Mouse (Mus musculus) embryonic fibroblast, embryonic 13.5 days (primary cell): Measurements from ENCODE around the gene Alyref.

Experiments used
- CTCF ChIP-seq: IDR thresholded peaks from 2 replicates; pipeline ENCODE4 v1.5.1; 2011; ENCODE audit warnings: mild to moderate bottlenecking, control low read depth, low read length, moderate library complexity, borderline replicate concordance; ENCODE audit not compliant: insufficient read depth
- POLR2A ChIP-seq: IDR thresholded peaks from 2 replicates; pipeline ENCODE4 v1.6.1; 2011; ENCODE audit warnings: low read depth, mild to moderate bottlenecking, control low read depth, low read length, moderate library complexity

DNA sequence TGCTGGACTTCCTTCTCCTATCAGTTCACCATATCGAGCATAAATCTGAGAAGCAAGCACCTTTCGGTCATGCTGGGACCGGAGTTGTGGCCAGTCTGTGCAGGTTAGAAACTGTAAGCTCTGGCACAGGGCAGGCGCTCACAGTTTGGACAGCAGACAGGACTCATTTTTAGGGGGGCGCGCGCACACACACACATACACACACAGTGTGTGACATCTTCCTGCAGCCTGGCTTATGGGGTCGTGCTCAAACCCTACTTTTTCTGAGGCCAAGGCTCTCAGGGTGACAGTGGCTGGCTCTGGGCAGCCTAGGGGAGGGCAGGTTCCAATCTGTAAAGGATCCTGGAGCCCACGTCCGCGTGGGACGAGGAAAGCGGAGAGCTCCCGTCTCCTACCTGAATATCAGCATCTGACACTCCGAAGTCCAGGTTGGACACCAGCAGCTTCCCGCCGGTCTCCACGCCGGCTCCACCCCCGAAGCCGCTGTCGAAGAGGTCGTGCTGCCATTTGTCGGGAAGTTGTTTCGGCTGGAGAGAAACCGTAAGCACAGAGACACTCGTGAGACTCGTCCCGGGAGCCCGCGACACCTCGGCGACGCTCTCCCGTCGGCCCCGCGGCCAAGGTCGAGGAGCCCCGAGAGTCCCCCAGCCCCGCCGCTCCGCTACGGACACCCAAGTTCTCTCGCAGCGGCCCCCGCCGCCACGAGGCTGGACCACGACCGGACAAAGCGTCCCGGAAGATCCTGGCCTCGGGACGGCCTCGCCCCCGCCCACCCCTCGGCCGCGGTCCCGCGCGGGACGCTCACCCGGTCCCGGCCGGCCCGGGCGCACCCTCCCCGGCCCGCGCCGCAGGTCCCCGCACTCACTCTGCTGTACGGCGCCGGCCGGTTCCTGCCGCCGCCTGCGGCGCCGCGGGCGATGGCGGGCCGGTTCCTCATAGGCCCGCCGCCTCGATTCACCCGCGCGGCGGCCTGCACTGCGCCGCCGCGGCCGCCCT, 627 bp downstream of the Alyref start:
- TF ChIP-seq POLR2A (no peak), CTCF (no peak)
